Comparison of ENCODE assay signal across 17 mouse cellular contexts in genomic region chr12:102625118-102625517, GRCm38 (mm10).
DNase-seq lines count a peak whose midpoint lies in the region; ATAC-seq and TF ChIP-seq lines count a peak whose summit lies in the region.
"Had no signal": no experiment of that assay in that cellular context is flagged by ENCODE, and none has a peak within 500 bp of the region (broad histone marks: within the 10 kb centered on the region; RNA-seq: fewer than 3 reads in every experiment).

No protein-coding gene starts in this region.

- DNase-seq in hindbrain, embryonic 10.5 days (ENCODE audit: low spot score): no peak
- DNase-seq in hindbrain, embryonic 14.5 days (ENCODE audit: low spot score): no peak
- no peak for DNase-seq in liver, postnatal 0 days
- no peak for DNase-seq in liver
- no peak for DNase-seq in ovary, postnatal 36 days (ENCODE audit: low spot score)
- DNase-seq in cerebellum, postnatal 14 days: no peak
- DNase-seq: cerebellum, adult 11-12 months; cerebellum, postnatal 36 days had no signal

- no peak for TF ChIP-seq CTCF in liver, postnatal 0 days (IDR thresholded peaks at IDR 0.05; ENCODE audit: low read depth)

- no peaks in the 10 kb centered on the region for H3K27me3 ChIP-seq in hindbrain, embryonic 10.5 days (ENCODE audit: insufficient read depth, poor library complexity, severe bottlenecking)
- no peaks in the 10 kb centered on the region for H3K27me3 ChIP-seq in hindbrain, embryonic 14.5 days (ENCODE audit: control insufficient read depth, insufficient read depth, low read length)
- H3K27me3 ChIP-seq in liver, postnatal 0 days (ENCODE audit: insufficient read depth, low read length): no peaks in the 10 kb centered on the region
- H3K27me3 ChIP-seq: heart, embryonic 15.5 days had no signal

- TF ChIP-seq EP300 in liver, postnatal 0 days (IDR thresholded peaks at IDR 0.05; ENCODE audit: low read depth): no peak

- no peaks in the 10 kb centered on the region for H3K9me3 ChIP-seq in hindbrain, embryonic 10.5 days
- no peaks in the 10 kb centered on the region for H3K9me3 ChIP-seq in hindbrain, embryonic 14.5 days (ENCODE audit: control insufficient read depth, low read length)
- no peaks in the 10 kb centered on the region for H3K9me3 ChIP-seq in liver, postnatal 0 days (ENCODE audit: low read length)
- H3K9me3 ChIP-seq: forebrain, embryonic 10.5 days; heart, embryonic 15.5 days had no signal

- WGBS in hindbrain, embryonic 10.5 days: 85% methylated on average over 5 of the region's 5 CpGs
- 89% methylated on average over 5 of the region's 5 CpGs for WGBS in hindbrain, embryonic 14.5 days
- WGBS in liver, postnatal 0 days (ENCODE audit: insufficient replicate concordance): 75% methylated on average over 5 of the region's 5 CpGs

- no peak overlapping the region for H3K4me2 ChIP-seq in hindbrain, embryonic 14.5 days (replicated peaks)
- no peak overlapping the region for H3K4me2 ChIP-seq in liver, postnatal 0 days (ENCODE audit: low read depth, low read length)
- H3K4me2 ChIP-seq: heart, embryonic 11.5 days; heart, embryonic 15.5 days had no signal

- peaks cover 39% of the 10 kb centered on the region for H3K4me1 ChIP-seq in hindbrain, embryonic 10.5 days (replicated peaks)
- H3K4me1 ChIP-seq in hindbrain, embryonic 14.5 days (replicated peaks; ENCODE audit: control insufficient read depth, insufficient read depth, low read length): no peaks in the 10 kb centered on the region; the same call in 1 of the 2 replicates
- H3K4me1 ChIP-seq in liver, postnatal 0 days (ENCODE audit: insufficient read depth): peaks cover 12% of the 10 kb centered on the region
- H3K4me1 ChIP-seq in brown adipose tissue, adult 24 weeks (ENCODE audit: control insufficient read depth, insufficient read depth, insufficient read length, low read length): peaks cover 27% of the 10 kb centered on the region
- H3K4me1 ChIP-seq: heart, embryonic 15.5 days had no signal

- H3K9ac ChIP-seq in hindbrain, embryonic 14.5 days: no peak overlapping the region
- no peak overlapping the region for H3K9ac ChIP-seq in liver, postnatal 0 days (replicated peaks)
- H3K9ac ChIP-seq: heart, embryonic 15.5 days had no signal

- 0 out of 2 replicates have a peak overlapping the region, but pooled peaks have one; percentile 16 for H3K27ac ChIP-seq in hindbrain, embryonic 10.5 days
- H3K27ac ChIP-seq in hindbrain, embryonic 14.5 days: no peak overlapping the region
- H3K27ac ChIP-seq in liver, postnatal 0 days (ENCODE audit: low read depth): peak overlapping the region; percentile 48; the same call in 1 of the 2 replicates
- peak overlapping the region; percentile 69 for H3K27ac ChIP-seq in brown adipose tissue, adult 24 weeks (replicated peaks; ENCODE audit: low read depth, low read length)
- H3K27ac ChIP-seq: forebrain, embryonic 10.5 days; heart, adult 2 months; heart, embryonic 15.5 days had no signal

- H3K4me3 ChIP-seq in hindbrain, embryonic 10.5 days: no peak overlapping the region
- H3K4me3 ChIP-seq in hindbrain, embryonic 14.5 days (replicated peaks; ENCODE audit: low read length): no peak overlapping the region
- no peak overlapping the region for H3K4me3 ChIP-seq in liver, postnatal 0 days (ENCODE audit: low read depth, low read length)
- H3K4me3 ChIP-seq in brown adipose tissue, adult 24 weeks (ENCODE audit: insufficient read depth, low read depth, low read length): no peak overlapping the region
- H3K4me3 ChIP-seq: erythroblast, embryonic 14.5 days; forebrain, embryonic 10.5 days; heart, adult 2 months; heart, embryonic 15.5 days had no signal

- ATAC-seq in hindbrain, embryonic 14.5 days (ENCODE audit: low FRiP score): no peak
- no peak for ATAC-seq in liver, postnatal 0 days
- ATAC-seq: forebrain, embryonic 14.5 days; hindbrain, embryonic 16.5 days; inflammation-experienced regulatory T-cells, adult 6 months had no signal

- H3K36me3 ChIP-seq in hindbrain, embryonic 10.5 days: 0 out of 2 replicates have a peak, but pooled peaks cover 10% of the 10 kb centered on the region
- no peaks in the 10 kb centered on the region for H3K36me3 ChIP-seq in hindbrain, embryonic 14.5 days (replicated peaks; ENCODE audit: control insufficient read depth, insufficient read depth)
- H3K36me3 ChIP-seq in liver, postnatal 0 days (replicated peaks; ENCODE audit: insufficient read depth, low read length): peaks cover 7% of the 10 kb centered on the region; the same call in 1 of the 2 replicates
- H3K36me3 ChIP-seq: heart, embryonic 15.5 days had no signal
